Mouse (Mus musculus): ENCODE measurements at regions not wholly inside any gene's neighbourhood (a gene's known extent, or its start where the extent isn't known, plus 50 kb on each side); places are given as distances from the start of the nearest gene placed in this dataset.

DNA sequence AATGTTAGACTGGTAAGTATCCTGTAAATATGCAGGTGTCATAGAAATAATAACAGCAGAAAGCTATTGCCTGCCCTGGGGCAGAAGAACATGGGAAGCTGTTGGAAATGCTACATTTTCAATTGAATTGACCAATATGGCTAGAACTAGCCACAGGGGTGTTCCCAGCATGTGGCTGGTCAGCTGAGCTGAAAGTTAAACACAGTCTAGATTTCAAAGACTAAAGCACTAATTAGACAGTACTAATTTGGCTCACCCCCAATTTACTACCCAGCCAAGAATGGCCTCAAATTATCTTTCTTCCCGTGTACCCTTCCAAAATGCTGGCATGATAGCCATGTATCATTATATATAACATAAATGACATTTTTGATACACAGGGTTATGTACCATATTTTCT, 898.2 kb downstream of the Diaph3 start:
- WGBS, result 55% methylated on average over 1 of the region's 1 CpGs
- DNase-seq (ENCODE audit: low spot score) (no peak), ATAC-seq (ENCODE audit: low FRiP score, low read depth) (no peak)
- no peaks in the 10 kb centered on the region for H3K4me1 ChIP-seq (ENCODE audit: control insufficient read depth, insufficient read depth, low read length)
- H3K27ac ChIP-seq (replicated peaks; ENCODE audit: low read depth, low read length), result no peak overlapping the region
- H3K9me3 ChIP-seq (ENCODE audit: control insufficient read depth, low read length), result no peaks in the 10 kb centered on the region
- H3K4me3 ChIP-seq (replicated peaks; ENCODE audit: low read length), result no peak overlapping the region
- no peaks in the 10 kb centered on the region for H3K27me3 ChIP-seq (ENCODE audit: control insufficient read depth, insufficient read depth, low read length)
- no peak for TF ChIP-seq POLR2A (IDR thresholded peaks at IDR 0.05; ENCODE audit: borderline replicate concordance, extremely low read depth, insufficient read depth, insufficient read length)
- H3K36me3 ChIP-seq (ENCODE audit: control insufficient read depth, insufficient read depth, low read length), result no peaks in the 10 kb centered on the region
- no peak overlapping the region for H3K4me2 ChIP-seq (replicated peaks; ENCODE audit: low read depth, low read length, severe bottlenecking)
- no peak overlapping the region for H3K9ac ChIP-seq (ENCODE audit: low read depth, low read length, severe bottlenecking)

DNA sequence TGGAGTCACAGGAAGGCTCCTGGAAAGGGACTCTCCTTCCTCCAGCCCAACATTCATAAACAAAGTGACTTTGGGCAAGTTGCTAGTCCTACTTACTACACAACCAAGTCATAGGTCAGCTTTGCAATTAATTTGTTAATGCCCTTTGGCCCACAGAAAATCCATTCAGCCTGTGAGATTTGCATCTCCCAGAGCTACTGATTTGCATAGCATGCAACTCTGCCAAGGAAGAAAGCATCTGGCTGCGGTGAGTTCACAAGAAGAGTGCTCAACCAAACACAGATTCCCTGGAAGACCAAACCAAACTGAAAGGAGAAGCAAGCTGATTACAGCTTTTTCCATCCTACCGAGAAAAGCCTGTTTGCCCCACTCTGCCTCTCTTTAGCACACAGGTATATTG, 901.9 kb downstream of the Diaph3 start:
- Histone ChIP-seq H3K4me3 (replicated peaks; ENCODE audit: low read length) (no peak overlapping the region), H3K9ac (ENCODE audit: low read depth, low read length, severe bottlenecking) (no peak overlapping the region), H3K4me2 (replicated peaks; ENCODE audit: low read depth, low read length, severe bottlenecking) (no peak overlapping the region), H3K4me1 (ENCODE audit: control insufficient read depth, insufficient read depth, low read length) (no peaks in the 10 kb centered on the region), H3K27ac (replicated peaks; ENCODE audit: low read depth, low read length) (no peak overlapping the region), H3K27me3 (ENCODE audit: control insufficient read depth, insufficient read depth, low read length) (no peaks in the 10 kb centered on the region), H3K36me3 (ENCODE audit: control insufficient read depth, insufficient read depth, low read length) (no peaks in the 10 kb centered on the region), H3K9me3 (ENCODE audit: control insufficient read depth, low read length) (no peaks in the 10 kb centered on the region)
- no peak for ATAC-seq (ENCODE audit: low FRiP score, low read depth)
- TF ChIP-seq POLR2A (IDR thresholded peaks at IDR 0.05; ENCODE audit: borderline replicate concordance, extremely low read depth, insufficient read depth, insufficient read length), result no peak
- 51% methylated on average over 2 of the region's 2 CpGs for WGBS
- DNase-seq (ENCODE audit: low spot score), result no peak

DNA sequence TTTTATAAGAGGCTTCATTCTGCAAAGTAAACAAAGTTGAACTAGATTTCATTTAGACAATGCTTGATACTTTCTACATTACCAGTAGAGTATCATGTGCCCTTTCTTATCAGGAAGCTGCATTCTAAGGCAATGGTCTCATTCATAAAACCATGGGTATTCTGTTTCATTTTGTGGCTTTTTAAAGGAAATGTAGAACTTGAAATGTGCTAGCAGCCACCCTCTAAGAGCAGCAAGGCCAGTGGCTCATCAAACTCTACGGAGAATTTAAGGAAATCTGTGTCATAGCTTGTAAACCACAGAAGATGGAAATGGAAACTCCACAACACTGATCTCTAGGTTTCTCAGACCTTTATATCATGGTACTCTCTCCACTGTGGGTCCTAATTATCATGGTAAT, 907.7 kb downstream of the Diaph3 start:
- ATAC-seq (ENCODE audit: low FRiP score, low read depth), result no peak
- Histone ChIP-seq H3K4me2 (replicated peaks; ENCODE audit: low read depth, low read length, severe bottlenecking) (no peak overlapping the region), H3K27me3 (ENCODE audit: control insufficient read depth, insufficient read depth, low read length) (no peaks in the 10 kb centered on the region), H3K9ac (ENCODE audit: low read depth, low read length, severe bottlenecking) (no peak overlapping the region), H3K4me3 (replicated peaks; ENCODE audit: low read length) (no peak overlapping the region), H3K36me3 (ENCODE audit: control insufficient read depth, insufficient read depth, low read length) (no peaks in the 10 kb centered on the region), H3K9me3 (ENCODE audit: control insufficient read depth, low read length) (no peaks in the 10 kb centered on the region), H3K27ac (replicated peaks; ENCODE audit: low read depth, low read length) (no peak overlapping the region), H3K4me1 (ENCODE audit: control insufficient read depth, insufficient read depth, low read length) (no peaks in the 10 kb centered on the region)
- WGBS, result 75% methylated on average over 1 of the region's 1 CpGs
- no peak for TF ChIP-seq POLR2A (IDR thresholded peaks at IDR 0.05; ENCODE audit: borderline replicate concordance, extremely low read depth, insufficient read depth, insufficient read length)
- DNase-seq (ENCODE audit: low spot score), result no peak

DNA sequence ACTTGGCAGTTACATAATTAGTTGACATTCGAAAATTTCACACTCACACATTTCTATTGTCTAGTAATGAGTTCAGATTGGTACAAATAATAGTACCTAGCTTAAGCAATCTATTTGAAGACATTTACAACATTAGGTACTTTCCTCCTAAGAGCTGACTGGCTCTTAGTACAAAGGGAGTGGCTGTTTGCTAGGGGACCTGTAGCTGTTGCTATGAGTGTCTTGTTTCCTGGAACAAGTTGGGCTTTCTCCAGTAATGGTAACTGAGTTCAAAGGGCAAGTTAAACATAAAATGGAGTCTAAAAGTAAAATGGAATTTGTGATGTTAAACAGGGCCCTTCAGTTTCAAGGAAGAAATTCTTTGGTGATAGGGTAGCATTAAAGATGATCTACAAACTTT, 910.4 kb downstream of the Diaph3 start:
- Histone ChIP-seq H3K27me3 (ENCODE audit: control insufficient read depth, insufficient read depth, low read length) (no peaks in the 10 kb centered on the region), H3K27ac (replicated peaks; ENCODE audit: low read depth, low read length) (no peak overlapping the region), H3K9me3 (ENCODE audit: control insufficient read depth, low read length) (no peaks in the 10 kb centered on the region), H3K9ac (ENCODE audit: low read depth, low read length, severe bottlenecking) (no peak overlapping the region), H3K4me3 (replicated peaks; ENCODE audit: low read length) (no peak overlapping the region), H3K4me1 (ENCODE audit: control insufficient read depth, insufficient read depth, low read length) (no peaks in the 10 kb centered on the region), H3K36me3 (ENCODE audit: control insufficient read depth, insufficient read depth, low read length) (no peaks in the 10 kb centered on the region), H3K4me2 (replicated peaks; ENCODE audit: low read depth, low read length, severe bottlenecking) (no peak overlapping the region)
- no peak for DNase-seq (ENCODE audit: low spot score)
- WGBS, result 62% methylated on average over 1 of the region's 1 CpGs
- TF ChIP-seq POLR2A (IDR thresholded peaks at IDR 0.05; ENCODE audit: borderline replicate concordance, extremely low read depth, insufficient read depth, insufficient read length), result no peak
- ATAC-seq (ENCODE audit: low FRiP score, low read depth), result no peak

DNA sequence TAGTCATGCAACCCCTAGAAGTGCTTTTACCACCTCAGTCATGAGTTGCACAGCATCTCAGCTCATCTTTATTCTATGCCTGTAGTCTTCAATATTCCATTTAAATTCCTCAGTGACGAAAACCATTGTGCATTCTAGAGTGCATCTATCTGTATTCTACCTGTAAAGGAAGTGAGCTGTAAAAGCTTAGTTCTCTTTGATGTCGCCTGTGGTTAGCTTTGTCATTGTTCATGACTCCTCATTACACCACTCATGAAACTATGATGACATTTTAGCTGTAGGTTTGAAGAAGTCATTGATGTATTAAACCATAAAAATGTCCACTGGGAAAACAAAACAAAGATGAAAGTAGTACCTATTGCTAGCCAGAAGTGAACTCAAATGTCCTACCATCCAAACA, 911.3 kb downstream of the Diaph3 start:
- no peak for DNase-seq (ENCODE audit: low spot score)
- no peaks in the 10 kb centered on the region for H3K27me3 ChIP-seq (ENCODE audit: control insufficient read depth, insufficient read depth, low read length)
- no peaks in the 10 kb centered on the region for H3K36me3 ChIP-seq (ENCODE audit: control insufficient read depth, insufficient read depth, low read length)
- H3K9me3 ChIP-seq (ENCODE audit: control insufficient read depth, low read length), result no peaks in the 10 kb centered on the region
- TF ChIP-seq POLR2A (IDR thresholded peaks at IDR 0.05; ENCODE audit: borderline replicate concordance, extremely low read depth, insufficient read depth, insufficient read length), result no peak
- no peaks in the 10 kb centered on the region for H3K4me1 ChIP-seq (ENCODE audit: control insufficient read depth, insufficient read depth, low read length)
- 86% methylated on average over 2 of the region's 2 CpGs for WGBS
- H3K4me2 ChIP-seq (replicated peaks; ENCODE audit: low read depth, low read length, severe bottlenecking), result no peak overlapping the region
- H3K9ac ChIP-seq (ENCODE audit: low read depth, low read length, severe bottlenecking), result no peak overlapping the region
- no peak for ATAC-seq (ENCODE audit: low FRiP score, low read depth)
- no peak overlapping the region for H3K4me3 ChIP-seq (replicated peaks; ENCODE audit: low read length)
- no peak overlapping the region for H3K27ac ChIP-seq (replicated peaks; ENCODE audit: low read depth, low read length)

DNA sequence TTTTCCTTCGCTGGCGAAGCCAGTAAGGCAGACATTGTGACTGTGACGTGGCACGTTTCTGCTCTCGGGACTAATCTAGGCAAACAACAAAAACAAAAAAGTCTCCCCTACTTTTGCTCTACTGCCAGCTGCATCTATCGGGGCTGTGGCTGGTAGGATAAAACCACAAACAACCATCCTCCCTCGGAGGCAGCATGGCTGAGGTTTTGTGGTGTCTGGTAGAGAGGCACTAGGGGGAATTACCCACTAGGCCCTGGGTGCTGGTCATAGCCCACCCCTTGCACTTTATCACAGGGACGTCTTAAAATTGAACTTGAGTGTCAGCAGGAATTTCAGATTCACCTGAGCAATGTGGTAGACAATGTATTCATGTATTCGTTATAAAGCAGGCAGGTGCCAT, 925.3 kb downstream of the Diaph3 start:
- Histone ChIP-seq H3K9me3 (ENCODE audit: control insufficient read depth, low read length) (no peaks in the 10 kb centered on the region), H3K4me3 (replicated peaks; ENCODE audit: low read length) (no peak overlapping the region), H3K4me2 (replicated peaks; ENCODE audit: low read depth, low read length, severe bottlenecking) (no peak overlapping the region), H3K9ac (ENCODE audit: low read depth, low read length, severe bottlenecking) (no peak overlapping the region), H3K27me3 (ENCODE audit: control insufficient read depth, insufficient read depth, low read length) (no peaks in the 10 kb centered on the region), H3K27ac (replicated peaks; ENCODE audit: low read depth, low read length) (no peak overlapping the region), H3K36me3 (ENCODE audit: control insufficient read depth, insufficient read depth, low read length) (no peaks in the 10 kb centered on the region), H3K4me1 (ENCODE audit: control insufficient read depth, insufficient read depth, low read length) (no peaks in the 10 kb centered on the region)
- DNase-seq (ENCODE audit: low spot score) (no peak), ATAC-seq (ENCODE audit: low FRiP score, low read depth) (no peak)
- whole genome bisulfite sequencing, result 87% methylated on average over 9 of the region's 9 CpGs
- TF ChIP-seq POLR2A (IDR thresholded peaks at IDR 0.05; ENCODE audit: borderline replicate concordance, extremely low read depth, insufficient read depth, insufficient read length), result no peak

All from limb, embryonic 14.5 days (tissue).